Mouse (Mus musculus) bone marrow macrophage, adult 2 months (primary cell): ENCODE measurements around the gene Meiob. TPM values are rescaled to one million over a fixed set of nuclear protein-coding genes. Genes with fewer than 3 reads are reported as not detected.

Source experiments
- H3K27ac ChIP-seq: 2 replicates; pipeline ENCODE4 v1.5.1; 2012; ENCODE audit warnings: low read depth, low read length; ENCODE audit not compliant: insufficient read depth
- H3K4me1 ChIP-seq: 2 replicates; pipeline ENCODE4 v1.6.1; 2012; ENCODE audit warnings: low read length; ENCODE audit not compliant: control insufficient read depth, insufficient read depth
- H3K4me3 ChIP-seq: 2 replicates; pipeline ENCODE4 v1.5.1; 2012; ENCODE audit warnings: mild to moderate bottlenecking, low read length, moderate library complexity; ENCODE audit not compliant: insufficient read depth
- CTCF ChIP-seq: IDR thresholded peaks from 2 replicates; pipeline ENCODE4 v1.5.1; 2012; ENCODE audit warnings: low read depth, mild to moderate bottlenecking, low read length, moderate library complexity
- POLR2A ChIP-seq: IDR thresholded peaks from 2 replicates; pipeline ENCODE4 v1.6.1; 2012; ENCODE audit warnings: mild to moderate bottlenecking, low read depth, low read length, borderline replicate concordance
- polyA plus RNA-seq: library from polyadenylated mRNA; stranded (reverse); fragments of >200 nt; gene quantifications from 2 replicates; pipeline ENCODE4 v1.2.4, GENCODE M21; 2012; ENCODE audit not compliant: missing spikeins, insufficient read depth, insufficient read length

Meiob gene
- polyA plus RNA-seq, 1 experiment, result not detected

- TF ChIP-seq POLR2A (peak; percentile 13; the same call in 1 of the 2 replicates), CTCF (no peak)
- Histone ChIP-seq H3K4me3 (peak overlapping the region; percentile 75), H3K4me1 (peaks cover 12% of the 10 kb centered on the region)
These were observed 45.6 kb downstream of the Meiob start for GRCm38 (mm10) chr17:24849733-24850064.

DNA sequence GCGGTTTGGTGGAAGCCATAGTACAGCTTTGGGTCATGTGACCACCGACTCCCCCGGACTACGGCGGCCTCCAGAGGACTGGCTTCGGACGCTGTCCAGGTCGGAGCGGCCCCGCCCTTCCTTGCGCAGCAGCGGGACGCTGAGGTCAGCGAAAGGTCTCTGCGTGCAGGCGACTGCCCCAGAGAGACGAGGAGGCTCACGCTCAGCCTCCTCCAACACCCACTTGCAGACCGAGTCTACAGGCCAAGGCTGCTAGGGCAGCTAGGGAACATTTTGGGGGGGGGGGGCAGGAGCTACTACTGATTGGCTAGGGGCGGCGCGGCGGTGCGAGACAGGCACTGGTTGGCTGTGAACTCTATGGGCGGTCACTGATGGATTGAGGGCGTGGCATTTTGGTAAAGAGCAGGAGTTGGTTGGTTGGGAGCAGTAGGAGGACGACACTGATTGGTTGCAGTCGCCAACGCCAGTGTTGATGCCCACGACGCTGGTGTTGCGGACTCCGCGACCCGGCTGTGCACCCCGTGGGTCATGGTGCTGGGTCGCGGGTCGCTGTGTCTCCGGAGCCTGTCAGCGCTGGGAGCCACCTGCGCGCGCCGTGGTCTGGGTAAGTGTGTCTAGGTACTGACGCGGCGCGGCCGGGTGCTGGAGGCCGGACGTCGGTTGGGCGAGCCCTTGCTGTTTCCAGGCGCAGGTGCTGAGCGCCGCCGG, 46.1 kb downstream of the Meiob start, which contains the start of gene Fahd1:
Gene Fahd1 (minus strand): TSS at position 300 of the 708 bp plus-strand sequence.
- TF ChIP-seq POLR2A (no peak; the same call in 1 of the 2 replicates), CTCF (no peak)
- peak within 1 kb of the TSS; percentile 87 for H3K4me3 ChIP-seq
- peak within 1 kb of the TSS; percentile 82 for H3K27ac ChIP-seq
- peaks cover 11% of the 10 kb centered on the region for H3K4me1 ChIP-seq

More at GRCm38 (mm10) chr17:24849733-24850064, 45.6 kb downstream of the Meiob start:
- H3K27ac ChIP-seq, result peak overlapping the region; percentile 82

DNA sequence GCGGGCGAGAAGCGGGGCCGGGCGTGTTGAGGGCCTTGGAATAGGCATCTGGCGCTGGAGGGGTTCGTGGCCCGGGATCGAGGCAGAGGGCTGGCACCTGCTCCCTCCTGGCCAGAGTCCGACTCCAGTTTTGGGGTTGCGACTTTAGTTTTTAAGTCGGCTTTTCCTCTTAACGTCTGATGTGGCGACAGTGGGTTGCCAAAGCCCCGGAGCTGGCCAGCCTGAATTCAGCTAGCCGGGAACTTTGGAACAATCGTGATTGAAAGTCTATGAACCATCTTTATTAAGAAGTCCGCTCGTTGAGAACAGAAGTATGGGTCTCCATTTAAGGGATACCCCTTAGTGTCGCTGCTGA, 46.7 kb downstream of the Meiob start:
- Histone ChIP-seq H3K4me3 (peak overlapping the region; percentile 87), H3K4me1 (peaks cover 14% of the 10 kb centered on the region), H3K27ac (peak overlapping the region; percentile 73)
- TF ChIP-seq CTCF (0 out of 2 replicates have a peak, but pooled peaks have one; percentile 10), POLR2A (no peak)

- TF ChIP-seq CTCF, result no peak
- no peak for TF ChIP-seq POLR2A
- Histone ChIP-seq H3K27ac (peak overlapping the region; percentile 73), H3K4me3 (peak overlapping the region; percentile 87), H3K4me1 (peaks cover 13% of the 10 kb centered on the region)
These were observed 47.5 kb downstream of the Meiob start for GRCm38 (mm10) chr17:24851381-24852125.

DNA sequence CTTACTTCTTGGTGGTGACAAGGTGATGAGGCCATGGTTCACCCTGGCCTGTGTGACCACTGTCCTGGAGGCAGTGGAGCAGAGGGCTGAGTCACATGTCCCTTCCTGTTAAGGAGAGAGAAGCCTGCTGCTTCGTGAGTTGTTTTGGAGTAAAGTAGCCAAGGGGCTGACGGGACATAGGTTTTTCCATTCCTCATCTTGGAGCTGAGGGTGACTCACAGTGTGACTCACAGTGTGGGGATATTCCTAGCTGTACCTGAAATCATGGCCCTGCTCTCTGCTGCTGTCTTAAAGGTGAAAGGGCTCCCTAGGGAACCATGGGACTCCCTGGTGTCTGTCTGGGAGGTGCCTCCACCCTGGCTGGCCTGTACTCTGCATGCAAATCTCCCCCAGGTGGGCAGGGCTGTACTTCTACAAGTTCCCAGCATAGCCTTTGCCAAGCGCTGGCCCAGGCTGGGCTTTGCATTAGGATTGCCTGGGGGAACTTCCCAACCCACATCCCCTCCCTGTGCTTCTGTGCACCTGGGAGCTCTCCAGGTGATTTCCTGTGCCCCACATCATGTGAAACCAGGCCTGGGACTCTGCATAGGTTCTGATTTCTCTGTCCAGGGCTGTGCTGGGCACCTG, 51.9 kb downstream of the Meiob start:
- TF ChIP-seq POLR2A, result no peak
- TF ChIP-seq CTCF, result no peak
- H3K4me1 ChIP-seq, result peaks cover 12% of the 10 kb centered on the region
- H3K4me3 ChIP-seq, result no peak overlapping the region
- no peak overlapping the region for H3K27ac ChIP-seq

DNA sequence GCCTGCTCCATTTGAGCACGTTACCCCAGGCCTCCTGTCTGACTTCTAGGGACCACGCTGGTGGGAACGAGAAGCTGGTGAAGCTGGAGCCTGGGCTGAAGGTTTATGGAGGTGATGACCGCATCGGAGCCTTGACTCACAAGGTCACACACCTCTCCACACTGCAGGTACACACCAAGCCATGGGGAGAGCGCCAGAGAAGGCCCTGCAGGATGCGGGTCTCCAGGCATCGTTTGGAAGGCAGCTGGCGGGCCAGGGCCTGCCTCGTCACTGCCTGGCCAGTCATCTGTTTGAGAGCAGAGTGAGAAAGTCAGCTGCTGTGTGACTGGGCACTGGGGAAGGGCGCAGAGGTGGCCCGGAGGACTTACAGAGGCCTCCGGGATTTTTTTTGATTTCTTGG, 52.5 kb downstream of the Meiob start:
- no peak overlapping the region for H3K27ac ChIP-seq
- H3K4me1 ChIP-seq, result peaks cover 11% of the 10 kb centered on the region
- TF ChIP-seq CTCF (no peak), POLR2A (no peak)
- no peak overlapping the region for H3K4me3 ChIP-seq

GRCm38 (mm10) chr17:24857831-24858470, 53.9 kb downstream of the Meiob start:
- peaks cover 7% of the 10 kb centered on the region for H3K4me1 ChIP-seq
- no peak overlapping the region for H3K4me3 ChIP-seq
- no peak overlapping the region for H3K27ac ChIP-seq
- TF ChIP-seq CTCF (no peak), POLR2A (no peak)

- no peak for TF ChIP-seq POLR2A
- TF ChIP-seq CTCF, result no peak
- Histone ChIP-seq H3K4me3 (no peak overlapping the region), H3K27ac (no peak overlapping the region), H3K4me1 (peaks cover 7% of the 10 kb centered on the region)
These were observed 54.9 kb downstream of the Meiob start for GRCm38 (mm10) chr17:24858967-24859366.

- no peak overlapping the region for H3K4me3 ChIP-seq
- H3K27ac ChIP-seq, result no peak overlapping the region
- H3K4me1 ChIP-seq, result peaks cover 7% of the 10 kb centered on the region
- no peak for TF ChIP-seq CTCF
- no peak for TF ChIP-seq POLR2A
These were observed 56.0 kb downstream of the Meiob start for GRCm38 (mm10) chr17:24860076-24860475.
